Mouse (Mus musculus) embryo, embryonic 10 days (tissue): ENCODE data around the gene Kbtbd6.
"Not testable (repeated sequence)": the region's sequence is repeated elsewhere in the genome, so short reads cannot be mapped to it uniquely, and the experiment has no call there.

Experiments
- DNase-seq: peaks from one replicate; pipeline ENCODE4 v3.0.0-alpha.2; 2015; ENCODE audit warnings: low spot score

Gene Kbtbd6

DNA sequence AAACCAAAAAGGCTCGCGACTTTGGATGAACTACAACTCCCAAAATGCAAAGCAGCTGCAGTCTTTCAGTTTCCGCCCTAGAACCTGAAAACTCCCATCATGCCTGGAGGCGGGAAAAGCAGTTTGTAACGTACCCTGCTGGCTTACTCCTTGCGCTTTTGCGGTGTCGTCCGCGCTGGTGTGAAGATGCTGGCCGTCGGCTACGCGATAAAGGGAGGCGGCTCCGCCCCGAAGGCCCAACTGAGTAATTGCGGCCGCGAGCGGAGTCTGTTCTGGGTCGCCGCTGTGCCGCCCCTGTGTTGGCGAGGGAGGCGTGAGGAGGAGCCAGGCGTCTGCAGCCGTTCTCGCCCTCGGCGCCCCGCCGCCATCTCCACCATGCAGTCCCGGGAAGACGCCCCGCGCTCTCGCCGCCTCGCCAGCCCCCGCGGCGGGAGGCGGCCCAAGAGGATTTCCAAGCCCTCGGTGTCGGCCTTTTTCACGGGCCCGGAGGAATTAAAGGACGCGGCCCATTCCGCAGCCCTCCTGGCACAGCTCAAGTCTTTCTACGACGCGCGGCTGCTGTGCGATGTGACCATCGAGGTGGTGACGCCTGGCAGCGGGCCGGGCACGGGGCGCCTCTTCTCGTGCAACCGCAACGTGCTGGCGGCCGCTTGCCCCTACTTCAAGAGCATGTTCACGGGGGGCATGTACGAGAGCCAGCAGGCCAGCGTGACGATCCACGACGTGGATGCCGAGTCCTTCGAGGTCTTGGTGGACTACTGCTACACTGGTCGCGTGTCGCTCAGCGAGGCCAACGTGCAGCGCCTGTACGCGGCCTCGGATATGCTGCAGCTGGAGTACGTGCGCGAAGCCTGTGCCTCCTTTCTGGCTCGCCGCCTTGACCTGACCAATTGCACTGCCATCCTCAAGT, at the start of gene Kbtbd6:
TSS of gene Kbtbd6 (plus strand) at position 155 of the 910 bp plus-strand sequence.
- DNase-seq = peak; percentile 96

DNA sequence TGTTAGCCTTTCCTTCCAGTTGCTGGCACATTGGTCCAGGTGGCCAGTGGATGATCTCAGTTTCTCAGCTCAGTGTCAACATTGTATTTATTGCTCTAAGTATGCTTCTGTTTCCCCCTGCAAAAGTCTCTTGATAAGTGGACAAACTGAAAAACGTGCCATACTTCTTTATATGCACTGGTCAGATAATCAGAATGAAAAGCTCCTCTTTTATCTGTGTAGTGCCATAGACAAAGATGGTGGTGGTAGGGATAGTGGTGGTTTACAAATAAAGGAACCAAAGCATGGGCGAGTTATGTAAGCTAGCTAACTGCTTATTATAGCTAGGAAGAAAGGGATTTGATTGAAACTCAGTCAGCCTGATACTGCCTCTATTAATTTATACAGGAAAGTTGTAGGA, 44.0 kb upstream of the Kbtbd6 start:
- no peak for DNase-seq

DNA sequence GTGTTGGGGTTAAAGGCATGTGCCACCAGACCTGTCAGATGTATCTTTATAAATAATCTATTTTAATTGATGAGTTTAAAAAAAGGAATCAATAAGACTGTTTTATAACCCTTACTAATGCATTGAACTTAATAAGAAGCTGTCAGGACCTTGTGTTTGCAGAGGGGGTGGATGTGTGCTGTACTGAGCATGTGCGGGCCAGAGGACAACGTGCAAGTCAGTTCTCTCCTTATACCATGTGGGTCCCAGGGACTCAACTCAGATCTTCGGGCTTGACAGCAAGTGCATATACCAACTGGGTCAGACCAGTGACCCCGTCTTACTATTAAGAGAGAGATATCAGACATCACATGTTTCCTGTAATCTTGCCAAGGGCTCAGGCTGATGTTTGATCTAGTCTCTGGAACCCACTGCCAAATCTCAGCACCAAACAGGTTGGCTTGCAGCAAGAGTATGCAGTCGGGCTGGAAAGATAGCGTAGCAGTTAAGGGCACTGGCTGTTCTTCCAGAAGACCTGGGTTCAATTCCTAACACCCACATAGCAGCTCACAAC, 42.3 kb upstream of the Kbtbd6 start:
- no peak for DNase-seq

DNA sequence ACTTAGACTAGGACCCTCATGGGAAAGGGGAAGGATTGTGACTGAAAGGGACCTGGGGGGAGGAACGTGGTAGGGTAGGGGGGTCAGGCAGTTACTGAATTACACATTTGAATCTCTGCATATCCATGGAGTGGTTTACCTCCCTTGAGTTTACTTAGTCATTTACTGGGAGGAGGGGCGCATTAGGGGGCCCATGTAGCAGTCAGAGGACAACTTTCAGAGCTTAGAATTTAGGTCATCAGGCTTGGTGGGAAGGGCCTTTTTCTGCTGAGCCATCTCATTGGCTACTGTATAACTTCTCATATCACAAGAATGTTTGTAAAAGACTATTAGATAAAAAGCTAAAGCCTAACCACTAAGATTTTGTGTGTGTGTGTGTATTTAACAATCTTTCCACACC, 41.0 kb upstream of the Kbtbd6 start:
- no peak for DNase-seq

DNA sequence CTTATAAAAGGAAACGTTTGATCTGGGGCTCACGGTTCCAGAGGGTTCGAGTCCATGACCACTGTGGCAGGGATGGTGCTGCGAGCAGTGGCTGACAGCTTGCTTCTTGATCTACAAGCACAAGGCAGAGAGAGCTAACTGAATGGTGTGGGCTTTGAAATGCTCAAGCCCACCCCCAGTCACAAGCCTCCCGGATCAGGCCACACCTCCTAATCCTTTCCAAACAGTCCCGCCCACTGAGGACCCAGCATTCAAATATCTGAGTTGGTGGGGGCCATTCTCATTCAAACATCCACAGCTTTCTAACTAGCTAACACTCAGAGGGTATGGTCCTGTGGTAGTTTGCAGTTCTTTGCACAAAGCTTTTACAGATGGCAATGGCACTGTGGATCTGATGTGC, 38.5 kb upstream of the Kbtbd6 start:
- DNase-seq = no peak

DNA sequence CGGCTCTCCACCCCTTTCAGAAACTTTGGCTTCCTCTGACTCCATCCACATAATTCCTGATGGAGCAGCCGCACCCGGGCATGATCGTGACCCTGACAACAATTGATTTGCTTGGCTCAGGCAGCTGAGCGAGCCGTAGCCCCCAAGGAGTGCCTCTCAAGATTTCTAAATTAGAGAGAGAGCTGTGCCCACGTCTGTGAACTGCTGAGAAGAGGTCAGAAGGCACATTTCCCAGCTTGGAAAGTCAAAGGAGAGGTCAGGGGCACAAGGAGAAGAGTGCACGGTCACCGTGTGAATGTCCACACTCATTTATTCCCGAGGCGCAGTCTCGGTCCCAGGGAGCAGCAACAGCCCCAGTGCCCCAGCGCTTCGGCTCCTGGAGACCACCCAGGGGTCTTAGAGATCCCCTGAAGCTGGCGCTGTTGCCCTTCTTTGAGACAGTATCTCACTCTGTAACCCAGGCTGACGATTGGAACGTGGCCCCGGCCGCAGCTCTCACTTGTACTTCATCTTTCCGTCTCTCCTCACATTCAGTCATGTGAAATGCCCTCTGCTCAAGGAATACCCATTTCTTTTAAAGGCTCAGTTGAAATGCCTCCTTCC, 31.5 kb upstream of the Kbtbd6 start:
- DNase-seq = peak; percentile 54

DNA sequence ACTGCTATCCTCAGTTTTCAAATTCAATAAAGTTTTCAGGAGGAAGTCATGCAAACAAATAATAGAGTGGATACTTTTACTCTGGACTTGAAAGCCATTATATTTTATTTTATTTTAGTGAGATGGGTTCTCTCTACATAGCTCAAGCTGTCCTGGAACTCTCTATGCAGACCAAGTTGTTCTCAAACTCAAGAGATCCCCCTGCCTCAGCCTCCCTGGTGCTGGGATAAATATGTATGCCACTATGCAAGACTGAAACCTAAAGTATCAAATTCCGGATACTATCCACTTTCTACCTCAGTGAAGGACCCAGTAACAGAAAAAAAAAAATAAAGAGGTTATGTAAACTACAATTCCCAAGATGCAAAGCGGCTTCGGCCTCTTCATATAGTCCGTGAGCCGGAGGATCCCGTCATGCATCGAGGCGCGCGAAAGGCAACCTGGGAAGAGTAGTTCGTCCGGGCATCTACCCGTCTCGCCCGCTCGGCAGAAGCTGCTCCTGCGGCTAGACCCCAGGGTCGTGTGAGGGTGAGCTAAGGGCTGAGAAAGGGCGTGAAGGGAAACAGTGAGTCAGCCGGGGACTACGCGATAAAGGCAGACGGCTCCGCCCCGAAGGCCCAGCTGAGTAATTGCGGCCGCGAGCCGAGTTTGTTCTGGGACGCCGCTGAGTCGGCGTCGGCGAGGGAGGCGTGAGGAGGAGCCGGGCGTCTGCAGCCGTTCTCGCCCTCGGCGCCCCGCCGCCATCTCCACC, 25.5 kb upstream of the Kbtbd6 start, which contains the start of gene Kbtbd7:
TSS of gene Kbtbd7 (plus strand) at position 533 of the 751 bp plus-strand sequence.
- peak; percentile 98 for DNase-seq

DNA sequence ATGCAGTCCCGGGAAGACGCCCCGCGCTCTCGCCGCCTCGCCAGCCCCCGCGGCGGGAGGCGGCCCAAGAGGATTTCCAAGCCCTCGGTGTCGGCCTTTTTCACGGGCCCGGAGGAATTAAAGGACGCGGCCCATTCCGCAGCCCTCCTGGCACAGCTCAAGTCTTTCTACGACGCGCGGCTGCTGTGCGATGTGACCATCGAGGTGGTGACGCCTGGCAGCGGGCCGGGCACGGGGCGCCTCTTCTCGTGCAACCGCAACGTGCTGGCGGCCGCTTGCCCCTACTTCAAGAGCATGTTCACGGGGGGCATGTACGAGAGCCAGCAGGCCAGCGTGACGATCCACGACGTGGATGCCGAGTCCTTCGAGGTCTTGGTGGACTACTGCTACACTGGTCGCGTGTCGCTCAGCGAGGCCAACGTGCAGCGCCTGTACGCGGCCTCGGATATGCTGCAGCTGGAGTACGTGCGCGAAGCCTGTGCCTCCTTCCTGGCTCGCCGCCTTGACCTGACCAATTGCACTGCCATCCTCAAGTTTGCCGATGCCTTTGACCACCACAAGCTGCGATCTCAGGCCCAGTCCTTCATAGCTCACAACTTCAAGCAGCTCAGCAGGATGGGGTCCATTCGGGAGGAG, 24.8 kb upstream of the Kbtbd6 start:
- DNase-seq = not testable (repeated sequence)

DNA sequence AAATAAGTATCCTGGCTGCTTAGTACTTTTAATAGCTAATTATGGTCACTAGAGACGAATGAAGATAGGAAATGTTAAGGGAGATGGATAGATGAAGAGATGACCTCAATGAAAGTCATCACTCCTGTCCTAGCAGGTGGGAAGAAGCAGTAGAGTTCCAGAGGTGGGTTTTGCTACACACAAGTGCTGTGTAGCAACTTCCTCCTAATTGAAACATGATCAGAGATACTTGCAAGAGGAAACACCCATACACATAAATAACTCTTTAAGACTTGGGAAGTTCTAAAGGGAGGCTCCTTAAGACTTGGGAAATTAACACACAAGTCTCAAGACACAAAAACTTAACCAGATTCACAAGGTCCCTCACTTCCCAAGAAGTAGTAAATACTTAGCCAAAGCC, 17.6 kb upstream of the Kbtbd6 start:
- no peak for DNase-seq

DNA sequence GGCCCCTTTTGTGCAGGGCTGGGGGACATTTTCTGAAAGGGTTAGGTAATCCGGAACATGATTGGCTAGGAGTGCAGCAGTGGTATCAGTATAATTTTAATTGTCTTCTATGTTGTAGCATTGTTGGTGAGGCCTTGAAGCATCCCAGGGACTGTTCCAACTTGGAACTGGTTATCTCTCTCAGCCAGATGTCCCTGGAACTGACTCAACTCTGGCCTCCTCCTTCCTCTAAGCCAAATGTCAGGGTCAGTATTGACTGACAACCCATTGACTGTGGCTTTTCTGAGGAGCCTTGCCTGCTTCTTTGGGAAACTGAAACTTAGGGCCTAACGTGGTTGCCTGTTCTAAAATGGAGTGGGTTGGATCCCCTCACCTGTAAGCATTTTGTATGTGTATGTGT, 11.0 kb upstream of the Kbtbd6 start:
- DNase-seq = no peak

DNA sequence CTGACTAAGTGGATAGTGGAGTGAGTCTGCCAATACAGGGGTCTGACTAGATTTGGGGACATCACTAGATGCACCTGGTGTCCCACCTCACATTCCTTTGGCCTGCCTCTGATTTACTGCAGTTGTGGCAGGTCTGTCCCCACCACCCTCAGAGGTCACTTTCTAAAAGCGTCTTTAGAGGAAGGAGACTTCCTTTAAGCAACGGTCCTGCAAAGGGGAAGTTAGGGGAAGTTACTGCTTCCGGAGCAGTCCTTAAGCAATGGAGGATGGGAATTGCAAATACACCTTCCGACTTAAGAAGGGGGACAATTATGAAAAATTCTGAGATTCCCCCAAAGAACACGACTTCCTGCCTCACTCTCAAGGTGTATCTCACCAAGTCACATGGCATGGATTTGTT, 10.2 kb upstream of the Kbtbd6 start:
- DNase-seq = no peak

DNA sequence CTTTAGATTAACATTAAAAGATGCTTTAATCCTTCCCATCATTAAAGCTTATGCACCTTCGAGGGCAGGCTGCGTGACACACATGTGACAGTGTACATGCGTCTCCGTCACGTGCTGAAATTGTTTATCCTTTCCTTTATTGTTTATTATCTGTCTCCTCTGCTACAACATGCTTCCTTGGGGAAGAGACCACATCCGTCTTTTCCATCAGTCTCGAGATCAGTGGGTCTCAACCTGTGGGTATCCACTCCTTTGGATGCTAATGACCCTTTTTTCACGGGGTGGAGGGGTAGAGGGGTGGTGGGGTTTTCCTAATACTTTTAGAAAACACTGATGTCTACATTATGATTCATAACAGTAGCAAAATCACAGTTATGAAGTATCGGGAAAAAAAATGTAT, 7.0 kb upstream of the Kbtbd6 start:
- DNase-seq = no peak

DNA sequence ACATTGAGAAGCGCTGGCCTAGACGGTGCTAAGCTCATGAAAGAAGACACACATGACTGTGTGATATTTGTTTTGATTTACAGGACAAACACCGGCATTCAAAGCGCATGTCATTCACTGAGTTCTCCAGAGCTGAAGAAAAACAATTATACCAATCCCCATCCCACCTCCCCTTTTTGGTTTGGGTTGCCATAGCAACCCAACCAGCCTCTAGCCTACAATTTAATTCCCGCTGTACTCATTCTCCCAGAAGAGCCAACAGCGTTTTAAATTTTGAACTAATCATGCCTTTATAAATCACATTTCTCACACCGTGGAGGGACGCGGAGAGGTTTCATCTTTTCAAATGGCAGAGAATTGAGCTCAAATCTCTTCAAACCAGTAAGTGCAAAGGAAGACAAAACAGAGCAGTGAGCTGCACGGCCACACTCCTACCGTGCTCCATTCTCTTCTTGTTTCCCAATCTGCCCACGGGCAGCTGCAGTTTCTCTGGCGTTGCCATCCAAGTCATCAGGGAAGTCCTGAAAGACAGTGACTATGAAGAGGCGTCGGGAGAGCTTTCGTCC, 6.5 kb upstream of the Kbtbd6 start:
- DNase-seq = peak; percentile 7

DNA sequence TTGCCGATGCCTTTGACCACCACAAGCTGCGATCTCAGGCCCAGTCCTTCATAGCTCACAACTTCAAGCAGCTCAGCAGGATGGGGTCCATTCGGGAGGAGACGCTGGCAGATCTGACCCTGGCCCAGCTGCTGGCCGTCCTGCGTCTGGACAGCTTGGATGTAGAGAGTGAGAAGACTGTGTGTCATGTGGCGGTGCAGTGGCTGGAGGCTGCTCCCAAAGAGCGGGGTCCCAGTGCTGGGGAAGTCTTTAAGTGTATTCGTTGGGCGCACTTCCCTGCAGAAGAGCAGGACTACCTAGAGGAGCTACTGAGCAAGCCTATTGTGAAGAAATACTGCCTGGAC, 928 bp downstream of the Kbtbd6 start:
- not testable (repeated sequence) for DNase-seq

DNA sequence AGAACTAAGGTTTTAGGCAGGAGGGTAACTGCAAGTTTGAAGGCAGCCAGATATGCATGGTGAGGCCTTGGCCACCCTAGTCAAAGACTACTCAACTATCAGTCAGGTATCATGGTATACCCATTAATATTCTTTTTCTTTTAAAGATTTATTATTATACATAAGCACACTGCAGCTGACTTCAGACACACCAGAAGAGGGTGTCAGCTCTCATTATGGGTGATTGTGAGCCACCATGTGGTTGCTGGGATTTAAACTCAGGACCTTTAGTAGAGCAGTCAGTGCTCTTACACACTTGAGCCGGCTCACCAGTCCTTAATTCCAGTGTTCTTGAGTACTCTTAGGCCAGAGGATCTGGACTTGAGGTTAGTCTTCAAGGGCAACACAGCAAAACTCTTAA, 8.8 kb downstream of the Kbtbd6 start:
- DNase-seq = no peak

DNA sequence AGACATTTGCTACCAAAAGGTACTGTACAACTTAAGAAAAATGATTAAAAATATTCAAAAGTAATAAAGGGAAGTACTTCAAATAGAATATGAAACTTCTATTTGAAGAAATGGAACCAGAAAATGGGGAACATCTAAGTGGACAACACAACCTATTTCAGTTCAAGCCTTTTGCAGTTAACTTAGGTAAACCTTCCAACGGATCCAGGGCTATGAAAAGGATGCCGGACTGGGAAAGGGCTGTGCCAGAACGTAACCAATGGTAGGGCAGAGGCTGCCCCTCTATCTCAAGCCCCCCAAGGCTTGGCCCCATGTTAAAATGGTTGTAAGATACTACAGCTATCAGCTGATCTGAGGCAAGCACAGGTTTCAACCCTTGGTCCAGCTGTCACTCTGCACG, 9.4 kb downstream of the Kbtbd6 start:
- no peak for DNase-seq

DNA sequence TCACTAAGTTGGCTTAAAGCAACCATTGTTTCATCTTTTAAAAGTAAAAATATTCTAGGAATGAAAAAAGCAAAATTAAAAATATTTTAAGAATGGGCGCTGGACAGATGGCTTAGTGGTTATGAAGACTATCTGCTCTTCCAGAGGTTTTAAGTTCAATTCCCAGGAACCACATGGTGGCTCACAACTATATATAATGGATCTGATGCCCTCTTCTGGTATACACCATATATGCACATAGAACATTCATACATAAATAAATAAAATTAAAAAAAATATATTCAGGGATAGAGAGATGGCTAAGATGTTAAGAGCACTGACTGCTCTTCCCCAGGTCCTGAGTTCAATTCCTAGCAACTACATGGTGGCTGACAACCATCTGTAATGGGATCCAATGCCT, 14.0 kb downstream of the Kbtbd6 start:
- no peak for DNase-seq

DNA sequence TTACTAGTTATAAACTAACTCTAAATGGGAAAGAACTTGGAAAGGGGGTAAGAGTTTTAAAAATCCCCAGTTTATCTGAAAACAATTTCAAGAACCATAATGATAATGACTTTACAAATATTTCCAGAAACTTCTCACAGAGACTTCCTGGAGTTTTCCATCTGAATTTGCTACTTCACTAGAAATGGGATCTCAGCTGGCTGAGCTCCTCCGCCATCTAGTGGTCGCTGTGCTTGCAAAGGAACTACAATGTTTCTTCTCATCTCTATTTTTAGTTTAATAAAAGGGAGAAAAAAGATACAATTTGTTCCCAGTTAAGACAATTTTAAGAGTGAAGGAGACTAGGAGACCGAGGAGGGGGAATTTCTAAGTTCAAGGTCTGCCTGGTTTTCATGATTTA, 16.0 kb downstream of the Kbtbd6 start:
- DNase-seq = peak; percentile 81

DNA sequence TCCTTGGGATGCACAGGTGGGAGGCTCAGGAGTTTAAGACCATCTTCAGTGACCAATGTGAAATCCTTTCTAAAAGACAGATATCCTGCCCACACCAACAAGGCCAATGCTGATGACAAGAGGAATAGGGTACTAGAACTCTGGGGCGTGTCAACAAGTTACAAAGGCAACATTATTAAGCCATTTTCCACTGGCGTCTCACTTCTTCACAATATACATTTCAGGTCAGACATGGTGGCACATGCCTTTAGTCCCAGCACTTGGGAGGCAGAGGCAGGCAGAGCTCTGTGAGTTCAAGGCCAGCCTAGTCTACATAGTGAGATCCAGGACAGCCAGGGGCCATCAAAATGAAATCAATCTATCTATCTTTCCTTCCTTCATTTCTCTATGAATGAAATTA, 21.7 kb downstream of the Kbtbd6 start:
- no peak for DNase-seq

DNA sequence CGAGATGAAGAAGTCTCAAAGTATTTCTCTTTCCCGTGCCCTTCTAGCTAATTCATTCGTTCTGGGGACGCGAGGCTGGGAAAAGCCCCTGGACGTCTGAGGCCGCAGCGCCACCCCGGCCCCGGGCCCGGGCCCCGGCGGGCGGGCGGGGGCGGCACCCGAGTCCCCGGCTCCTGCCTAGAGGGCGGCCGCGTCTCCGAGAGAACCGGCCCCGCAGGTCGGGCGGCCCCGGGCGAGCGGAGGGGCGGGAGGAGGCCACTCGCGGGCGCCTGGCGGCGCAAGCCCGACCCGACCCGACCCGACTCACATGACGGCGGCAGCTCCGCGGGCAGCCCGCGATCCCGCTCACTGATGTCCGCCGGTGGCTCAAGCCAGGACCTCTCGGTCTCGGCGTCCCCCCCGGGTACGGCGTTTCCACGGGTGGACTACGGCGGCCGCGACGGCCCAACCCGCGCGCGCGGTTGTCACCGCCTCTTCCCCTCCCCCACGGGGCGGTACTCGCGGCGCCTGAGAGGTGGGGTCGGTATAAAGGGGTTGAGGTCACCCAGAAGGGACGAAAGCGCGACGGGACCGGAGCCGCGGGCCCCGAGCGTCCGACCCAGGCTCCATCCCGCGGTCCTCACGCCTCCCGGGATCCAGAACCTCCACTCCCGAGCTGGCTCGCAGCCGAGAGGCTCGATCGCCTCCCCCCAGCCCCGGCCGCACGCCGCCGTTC, 29.1 kb downstream of the Kbtbd6 start, which contains the start of gene Elf1:
TSS of gene Elf1 (plus strand) at position 571 of the 715 bp plus-strand sequence.
- DNase-seq = peak; percentile 91
